Mouse (Mus musculus) lung, postnatal 36 days (tissue): Measurements from ENCODE around the gene Usp26.

ENCODE experiments used
- DNase-seq: peaks from one replicate; pipeline ENCODE4 v3.0.0; 2022; ENCODE audit warnings: mixed read lengths

Gene Usp26

DNA sequence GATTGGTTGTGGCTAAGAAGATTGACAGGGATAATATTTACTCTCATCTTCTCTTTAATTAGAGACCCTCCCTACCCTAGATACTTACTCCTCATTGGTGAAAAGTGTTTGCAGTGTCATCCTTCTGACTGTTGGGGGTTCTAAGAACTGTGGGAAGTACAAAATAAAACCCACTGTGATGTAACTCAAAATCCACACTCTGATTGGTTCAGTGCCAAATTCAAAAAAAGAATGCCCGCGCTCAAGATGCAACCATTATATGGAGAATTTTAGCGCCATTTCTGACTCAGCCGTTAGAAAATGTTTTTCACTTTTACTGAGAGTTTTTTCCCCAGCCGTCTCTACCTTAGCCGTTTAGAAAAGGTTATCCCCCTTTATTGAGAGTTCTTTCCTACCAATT, at the start of gene Usp26:
Usp26 (minus strand) TSS at position 101 of the 400 bp plus-strand sequence.
- no peak for DNase-seq

- DNase-seq, result no peak
These were observed 13.6 kb upstream of the Usp26 start for GRCm38 (mm10) chrX:51814466-51815247.

DNA sequence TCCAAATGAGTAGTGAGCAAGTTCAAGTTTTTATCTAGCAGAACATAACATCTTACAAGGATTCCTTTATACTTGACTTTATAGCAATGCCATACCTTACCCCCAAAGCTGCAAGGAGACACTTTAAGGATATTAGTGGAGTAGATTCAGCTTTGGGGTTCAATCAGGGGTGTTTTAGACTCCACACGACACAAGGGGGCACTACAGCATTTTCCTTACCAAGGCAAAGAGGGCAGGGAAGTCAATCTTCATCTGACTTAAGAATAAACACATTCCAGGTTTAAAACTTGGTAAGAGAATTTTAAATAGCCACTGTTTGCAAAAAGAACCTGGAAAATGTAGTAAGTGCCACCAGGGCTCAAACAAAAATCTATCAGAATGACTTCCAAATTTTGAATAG, 33.6 kb downstream of the Usp26 start:
- DNase-seq, result peak; percentile 13

DNA sequence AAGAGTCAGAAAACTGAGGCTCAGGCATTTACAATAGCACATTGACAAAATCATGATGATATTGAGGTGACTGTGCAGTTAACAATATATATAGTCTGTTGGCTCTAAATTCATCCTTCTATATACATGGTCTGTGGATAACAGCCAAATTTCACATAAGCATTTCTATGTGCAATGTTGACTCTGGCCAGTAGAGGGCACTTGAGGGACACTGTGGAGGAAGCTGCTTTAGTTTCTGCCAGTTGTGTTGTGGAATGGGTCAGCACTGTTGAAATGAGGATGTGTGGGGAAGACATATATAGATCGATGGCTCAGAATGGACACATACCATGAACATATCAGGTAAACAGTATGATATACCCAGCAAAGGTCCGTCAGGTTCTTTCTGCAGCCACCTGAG, 64.6 kb downstream of the Usp26 start:
- peak; percentile 52 for DNase-seq

DNA sequence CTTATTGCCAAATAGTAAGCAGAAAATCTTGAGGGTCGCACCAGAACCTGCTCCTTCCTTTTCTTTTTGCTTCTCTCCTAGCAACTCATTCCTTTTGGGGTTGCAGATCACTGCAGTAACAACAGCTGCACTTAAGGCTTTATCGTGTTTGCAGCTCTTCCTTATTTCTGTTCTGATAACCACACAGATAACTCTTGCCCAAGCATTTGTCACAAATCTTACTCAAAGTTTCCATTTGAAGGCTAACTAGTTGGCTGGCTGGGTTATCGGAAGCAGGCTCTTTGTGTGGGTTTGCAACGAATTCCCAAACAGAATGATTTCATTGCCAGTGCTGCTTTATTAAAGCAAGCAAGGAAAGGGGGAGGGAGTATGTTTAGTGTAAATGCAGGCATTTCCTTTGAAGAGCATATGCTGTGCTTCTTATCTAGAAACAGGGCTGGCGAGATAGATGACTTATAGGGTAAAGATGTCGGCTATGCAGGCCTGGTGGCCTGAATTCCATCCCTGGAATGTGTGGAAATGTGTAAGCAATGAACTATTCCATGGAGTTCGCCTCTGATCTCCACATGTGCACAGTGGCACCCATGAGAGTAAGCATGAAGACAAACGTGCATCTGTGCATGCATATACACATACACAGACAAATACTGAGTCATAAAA, 86.8 kb downstream of the Usp26 start:
- DNase-seq, result no peak

GRCm38 (mm10) chrX:51712996-51713395, 88.0 kb downstream of the Usp26 start:
- no peak for DNase-seq
